Mouse (Mus musculus) midbrain, postnatal 0 days (tissue): Measurements from ENCODE around the gene Tom1l1. TPM values are rescaled to one million over a fixed set of nuclear protein-coding genes. Genes with fewer than 3 reads are reported as not detected.

Experiments
- ATAC-seq: fragments of 200-750 bp; cut with Nextera tagmentation; 2 replicates; pipeline ENCODE4 v1.8.0; 2017; ENCODE audit warnings: moderate number of reproducible peaks, mild to moderate bottlenecking, moderate TSS enrichment, moderate library complexity; ENCODE audit not compliant: low FRiP score
- DNase-seq: peaks from one replicate; pipeline ENCODE4 v3.0.0-alpha.2; 2015; ENCODE audit warnings: low spot score
- H3K27ac ChIP-seq: fragments of 300-500 bp; sonication (generic); 2 replicates; pipeline ENCODE4 v1.5.1; 2014; ENCODE audit warnings: low read depth, mild to moderate bottlenecking, low read length, mixed read lengths
- H3K27me3 ChIP-seq: fragments of 300-500 bp; sonication (generic); 2 replicates; pipeline ENCODE4 v1.6.1; 2014; ENCODE audit warnings: low read length, control low read depth, mixed read lengths; ENCODE audit not compliant: insufficient read depth
- H3K36me3 ChIP-seq: fragments of 300-500 bp; sonication (generic); 2 replicates; pipeline ENCODE4 v1.6.1; 2014; ENCODE audit warnings: low read length, control low read depth, mixed read lengths; ENCODE audit not compliant: insufficient read depth
- H3K4me1 ChIP-seq: fragments of 300-500 bp; sonication (generic); 2 replicates; pipeline ENCODE4 v1.6.1; 2014; ENCODE audit warnings: mild to moderate bottlenecking, control low read depth, antibody characterized with exemption, low read length, mixed read lengths; ENCODE audit not compliant: insufficient read depth
- H3K4me2 ChIP-seq: fragments of 300-500 bp; sonication (generic); 2 replicates; pipeline ENCODE4 v1.6.1; 2014; ENCODE audit warnings: low read depth, mild to moderate bottlenecking, low read length, mixed read lengths; ENCODE audit not compliant: poor library complexity, severe bottlenecking
- H3K4me3 ChIP-seq: fragments of 300-500 bp; sonication (generic); 2 replicates; pipeline ENCODE4 v1.5.1; 2014; ENCODE audit warnings: low read depth, mild to moderate bottlenecking, low read length, moderate library complexity
- H3K9ac ChIP-seq: fragments of 300-500 bp; sonication (generic); replicated peaks from 2 replicates; pipeline ENCODE4 v1.6.1; 2014; ENCODE audit warnings: mild to moderate bottlenecking, low read length, moderate library complexity, mixed read lengths; ENCODE audit not compliant: poor library complexity, severe bottlenecking
- H3K9me3 ChIP-seq: fragments of 300-500 bp; sonication (generic); 2 replicates; pipeline ENCODE4 v1.6.1; 2016; ENCODE audit warnings: low read length, control low read depth
- CTCF ChIP-seq: IDR thresholded peaks from 2 replicates; pipeline ENCODE4 v1.5.1; 2016; ENCODE audit warnings: antibody characterized with exemption, mild to moderate bottlenecking
- WGBS: fragments of 180-500 bp; shearing (Covaris S2); extraction: QIAGEN DNeasy Blood & Tissue Kit; methylation state at CpG from one replicate; pipeline ENCODE4 v1.1.7; 2014; 5-methylcytosine and 5-hydroxymethylcytosine counted together
- polyA plus RNA-seq: library from polyadenylated mRNA; unstranded; fragments of >200 nt; fragmentation: Nextera tagmentation; extraction: Ambion mirVana; gene quantifications from 2 replicates; pipeline ENCODE4 v1.2.1, GENCODE M21; 2015
- total RNA-seq: library from RNA; depleted of rRNA; stranded (reverse); fragments of >200 nt; gene quantifications from 2 replicates; pipeline ENCODE4 v1.2.3, GENCODE M21; 2014; rRNA removed

Tom1l1 gene
- total and polyA plus RNA-seq, 2 experiments from 2014 or later: 12.6 to 19.6 TPM

DNA sequence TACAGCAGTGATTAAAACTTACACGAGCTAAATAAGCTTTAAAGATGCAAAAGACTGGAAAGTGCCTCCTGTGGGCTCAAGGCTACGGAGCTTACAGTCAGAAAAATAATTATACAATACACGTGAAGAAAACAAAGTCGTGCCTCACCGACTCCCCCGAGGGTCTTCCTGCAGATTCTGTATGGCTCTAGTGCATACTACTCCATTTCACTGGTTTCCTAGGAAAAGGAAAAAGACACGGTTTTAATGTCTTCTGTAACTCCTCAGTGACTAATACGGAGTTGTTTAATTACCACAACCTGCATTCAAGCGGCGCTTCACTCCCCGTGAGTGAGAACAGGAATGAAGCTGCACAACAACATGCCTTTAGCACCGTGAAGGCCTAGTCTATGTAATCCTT is 66.1 kb downstream of the Tom1l1 start:
- no peak for TF ChIP-seq CTCF
- Histone ChIP-seq H3K4me1 (no peaks in the 10 kb centered on the region), H3K9me3 (no peaks in the 10 kb centered on the region), H3K9ac (no peak overlapping the region), H3K27ac (no peak overlapping the region), H3K4me3 (no peak overlapping the region), H3K36me3 (no peaks in the 10 kb centered on the region), H3K4me2 (no peak overlapping the region), H3K27me3 (no peaks in the 10 kb centered on the region)
- no peak for ATAC-seq
- WGBS: 73% methylated on average over 12 of the region's 12 CpGs
- no peak for DNase-seq

DNA sequence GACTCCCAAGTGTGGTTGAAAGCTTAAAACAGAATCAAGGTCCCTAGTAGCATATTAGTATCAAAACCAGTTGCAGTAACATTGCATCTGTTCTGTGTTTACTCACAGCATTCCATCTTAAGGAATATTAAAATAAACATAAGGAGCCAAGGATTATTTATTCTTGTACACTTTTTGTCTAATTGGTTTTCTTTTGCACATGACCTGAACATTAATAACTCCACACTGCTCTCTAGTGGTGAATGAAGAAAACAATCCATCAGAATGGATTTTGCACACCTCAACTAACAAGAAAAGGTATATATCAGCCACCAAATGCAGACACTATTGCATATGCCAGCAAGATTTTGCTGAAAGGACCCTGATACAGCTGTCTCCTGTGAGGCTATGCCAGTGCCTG is 71.7 kb downstream of the Tom1l1 start:
- TF ChIP-seq CTCF: peak; percentile 80
- Histone ChIP-seq H3K27ac (no peak overlapping the region), H3K4me3 (no peak overlapping the region), H3K9ac (no peak overlapping the region), H3K9me3 (no peaks in the 10 kb centered on the region), H3K36me3 (no peaks in the 10 kb centered on the region), H3K4me2 (no peak overlapping the region), H3K27me3 (no peaks in the 10 kb centered on the region), H3K4me1 (no peaks in the 10 kb centered on the region)
- DNase-seq (peak; percentile 67), ATAC-seq (no peak)

DNA sequence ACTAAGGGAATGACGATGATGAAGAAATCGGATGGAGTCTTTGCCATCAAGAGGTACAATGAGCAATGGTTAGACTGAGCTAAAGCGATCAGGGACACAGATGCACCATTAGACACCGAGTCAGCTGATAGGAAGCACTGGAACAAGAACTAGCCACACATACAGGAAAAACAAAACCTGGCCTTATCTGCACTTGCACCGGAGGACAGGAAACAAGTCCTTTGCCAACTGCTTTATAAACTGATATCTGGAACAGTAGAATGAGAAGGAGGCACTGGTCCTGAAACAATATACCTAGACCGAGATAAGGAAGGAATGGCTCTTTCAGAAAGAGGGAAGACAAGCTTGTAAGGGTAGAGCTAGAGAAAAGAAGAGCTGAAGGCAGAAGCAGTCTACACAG is 73.4 kb downstream of the Tom1l1 start:
- ATAC-seq (no peak), DNase-seq (no peak)
- H3K9ac ChIP-seq: no peak overlapping the region
- no peak overlapping the region for H3K27ac ChIP-seq
- WGBS: 92% methylated on average over 6 of the region's 6 CpGs
- TF ChIP-seq CTCF: no peak
- no peaks in the 10 kb centered on the region for H3K36me3 ChIP-seq
- H3K27me3 ChIP-seq: no peaks in the 10 kb centered on the region
- no peak overlapping the region for H3K4me2 ChIP-seq
- H3K4me1 ChIP-seq: no peaks in the 10 kb centered on the region
- H3K9me3 ChIP-seq: no peaks in the 10 kb centered on the region
- H3K4me3 ChIP-seq: no peak overlapping the region

DNA sequence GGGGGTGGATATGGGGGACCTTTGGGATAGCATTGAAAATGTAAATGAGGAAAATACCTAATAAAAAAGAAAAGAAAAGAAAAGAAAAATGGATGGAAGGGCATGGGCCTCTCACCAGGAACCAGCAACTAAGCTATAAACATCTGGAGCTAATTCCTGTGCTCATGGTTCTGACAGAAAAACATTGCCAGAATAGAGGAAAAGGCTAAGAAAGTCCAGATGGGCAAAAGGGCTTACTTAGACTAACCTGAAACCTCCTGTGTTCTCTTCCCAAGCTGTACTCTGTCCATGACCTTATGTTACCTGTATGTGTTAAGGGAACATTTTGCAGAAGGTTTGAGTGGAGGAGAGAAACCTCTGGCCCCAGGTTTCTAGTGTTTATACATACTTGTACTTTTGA is 76.0 kb downstream of the Tom1l1 start:
- H3K36me3 ChIP-seq: no peaks in the 10 kb centered on the region
- TF ChIP-seq CTCF: no peak
- no peaks in the 10 kb centered on the region for H3K4me1 ChIP-seq
- no peaks in the 10 kb centered on the region for H3K27me3 ChIP-seq
- no peak overlapping the region for H3K4me2 ChIP-seq
- H3K27ac ChIP-seq: no peak overlapping the region
- H3K9ac ChIP-seq: no peak overlapping the region
- no peaks in the 10 kb centered on the region for H3K9me3 ChIP-seq
- H3K4me3 ChIP-seq: no peak overlapping the region
- ATAC-seq (no peak), DNase-seq (no peak)

DNA sequence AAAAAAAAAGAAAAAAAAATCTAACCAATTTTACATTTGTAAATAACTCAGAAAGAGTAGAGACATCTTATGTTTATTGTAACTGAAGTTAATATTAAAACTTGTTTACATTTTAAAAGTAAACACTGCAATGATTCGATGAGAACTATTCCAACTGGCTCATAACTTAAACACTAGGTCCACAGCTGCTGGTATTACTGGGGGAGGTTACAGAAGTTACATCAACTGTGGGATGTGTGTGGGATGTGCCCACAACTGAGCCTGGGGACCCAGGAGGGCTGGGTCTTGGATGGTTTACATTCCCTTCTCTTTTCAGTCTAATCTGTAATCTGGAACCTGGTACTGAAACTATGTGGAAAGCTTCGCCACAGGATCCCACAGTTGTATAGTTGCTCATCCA is 85.1 kb downstream of the Tom1l1 start:
- 93% methylated on average over 2 of the region's 2 CpGs for WGBS
- Histone ChIP-seq H3K9me3 (no peaks in the 10 kb centered on the region), H3K4me1 (no peaks in the 10 kb centered on the region), H3K27ac (no peak overlapping the region), H3K4me3 (no peak overlapping the region), H3K36me3 (no peaks in the 10 kb centered on the region), H3K9ac (no peak overlapping the region), H3K27me3 (no peaks in the 10 kb centered on the region), H3K4me2 (no peak overlapping the region)
- DNase-seq (no peak), ATAC-seq (no peak)
- TF ChIP-seq CTCF: no peak

DNA sequence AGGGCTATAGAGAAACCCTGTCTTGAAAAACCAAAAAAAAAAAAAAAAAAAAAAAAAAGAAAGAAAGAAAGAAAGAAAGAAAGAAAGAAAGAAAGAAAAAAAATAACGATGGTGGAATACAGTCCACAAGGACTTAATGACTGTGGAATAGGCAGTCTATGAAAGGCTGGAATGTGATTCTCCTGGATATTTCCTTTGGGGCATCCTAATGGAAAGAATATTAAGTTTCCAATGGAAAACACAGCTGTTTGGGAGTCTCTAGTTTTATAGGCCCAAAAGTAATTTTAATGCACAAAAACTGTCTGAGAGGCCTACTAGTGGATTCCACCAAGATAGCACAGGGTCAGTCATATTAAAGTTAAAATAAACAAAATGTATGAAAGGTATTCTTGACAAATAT is 92.3 kb downstream of the Tom1l1 start:
- Histone ChIP-seq H3K9me3 (no peaks in the 10 kb centered on the region), H3K4me3 (no peak overlapping the region), H3K27me3 (no peaks in the 10 kb centered on the region), H3K4me2 (no peak overlapping the region), H3K36me3 (no peaks in the 10 kb centered on the region), H3K4me1 (no peaks in the 10 kb centered on the region), H3K27ac (no peak overlapping the region), H3K9ac (no peak overlapping the region)
- ATAC-seq (no peak), DNase-seq (no peak)
- no peak for TF ChIP-seq CTCF
- 89% methylated on average over 1 of the region's 1 CpGs for WGBS

Other genes with a start within 250 kb of the Tom1l1 start
- gene Stxbp4, start 50.3 kb downstream of the Tom1l1 start, total RNA-seq: 11.2 and 12.9 TPM in 2 replicates
- gene Stxbp4, start 50.3 kb downstream of the Tom1l1 start, polyA plus RNA-seq: 7.4 and 9.2 TPM in 2 replicates
- 23.6 and 33.3 TPM in 2 replicates for gene Cox11, start 50.2 kb downstream of the Tom1l1 start, total RNA-seq
- gene Cox11, start 50.2 kb downstream of the Tom1l1 start, polyA plus RNA-seq: 36.4 and 42.0 TPM in 2 replicates